Mouse (Mus musculus): ENCODE results near the gene Mfsd4b5.

DNA sequence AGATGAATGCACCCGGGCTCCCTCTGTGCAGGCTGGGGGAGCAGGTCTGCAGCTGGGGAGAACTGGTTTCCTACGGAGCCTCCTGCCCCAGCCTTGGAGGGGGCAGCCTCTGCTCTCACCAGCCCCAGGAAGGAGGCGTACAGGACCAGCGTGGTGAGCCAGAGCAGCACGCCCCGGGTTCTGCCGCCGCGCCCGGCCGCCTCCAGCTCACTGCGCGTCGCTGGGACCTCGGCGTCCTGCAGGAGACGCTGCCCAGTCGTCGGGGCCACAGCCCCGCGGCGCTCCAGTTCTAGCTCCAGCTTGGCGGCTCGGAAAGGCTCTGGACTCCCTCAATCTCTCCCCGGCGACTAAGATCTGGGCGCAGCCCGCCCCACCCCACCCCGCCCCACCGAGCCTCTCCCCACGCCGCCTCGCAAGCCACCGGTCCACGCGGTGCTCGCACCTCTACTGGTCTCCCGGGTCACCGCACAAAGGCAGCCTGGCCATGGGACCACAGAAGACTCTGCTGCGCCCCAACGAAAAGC lies 59.8 kb downstream of the Mfsd4b5 start, which contains the start of gene Mfsd4b2:
- TF ChIP-seq CTCF (conservative IDR thresholded peaks at IDR 0.05; ENCODE audit: low read length) (no peak), NANOG (IDR thresholded peaks at IDR 0.05; ENCODE audit: borderline replicate concordance, low read length) (no peak)

All from E14TG2a.4 (cell line).